Mouse (Mus musculus) thymus, postnatal 0 days (tissue): ENCODE data around the gene Osbpl10. TPM values are rescaled to one million over a fixed set of nuclear protein-coding genes. Genes with fewer than 3 reads are reported as not detected.

Experiments
- DNase-seq: peaks from one replicate; pipeline ENCODE4 v3.0.0-alpha.2; 2015; ENCODE audit warnings: low spot score
- polyA plus RNA-seq: library from polyadenylated mRNA; unstranded; fragments of >200 nt; fragmentation: Nextera tagmentation; extraction: Ambion mirVana; gene quantifications from 2 replicates; pipeline ENCODE4 v1.2.1, GENCODE M21; 2015

Osbpl10 gene
- polyA plus RNA-seq, 1 experiment from 2014 or later, result 21.7 TPM

DNA sequence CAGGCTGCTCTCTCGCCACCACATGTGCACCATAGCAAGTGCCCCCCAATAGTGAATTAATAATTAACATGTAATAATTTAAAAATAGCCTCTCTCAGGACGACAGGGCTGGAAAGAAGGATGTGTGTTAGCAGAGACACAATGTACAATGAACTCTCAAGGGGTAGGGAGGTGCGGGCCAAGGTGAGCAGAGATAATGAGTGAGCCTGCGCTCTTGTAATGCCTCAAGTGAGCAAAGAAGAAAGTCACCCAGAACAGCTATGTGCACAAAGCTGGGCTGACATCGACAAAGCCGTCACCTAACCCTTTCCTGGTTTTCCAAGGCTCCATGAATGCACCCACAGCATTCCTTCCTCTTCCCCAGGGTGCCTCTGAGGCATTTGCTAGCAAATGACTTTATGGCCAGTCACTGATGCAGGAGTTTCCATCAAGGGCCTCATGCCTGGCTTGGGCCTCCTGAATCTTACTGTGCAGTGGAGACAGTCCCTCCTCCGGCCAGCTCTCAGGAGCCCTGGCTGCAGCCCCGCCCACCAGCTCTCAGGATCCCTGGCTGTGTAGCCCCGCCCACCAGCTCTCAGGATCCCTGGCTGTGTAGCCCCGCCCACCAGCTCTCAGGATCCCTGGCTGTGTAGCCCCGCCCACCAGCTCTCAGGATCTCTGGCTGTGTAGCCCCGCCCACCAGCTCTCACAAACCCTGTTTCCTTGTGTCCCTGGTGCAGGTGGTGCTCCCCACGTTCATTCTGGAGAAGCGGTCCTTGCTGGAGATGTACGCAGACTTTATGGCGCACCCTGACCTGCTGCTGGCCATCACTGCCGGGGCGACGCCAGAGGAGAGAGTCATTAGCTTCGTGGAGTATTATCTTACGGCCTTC, 237.7 kb downstream of the Osbpl10 start:
- DNase-seq, result no peak

DNA sequence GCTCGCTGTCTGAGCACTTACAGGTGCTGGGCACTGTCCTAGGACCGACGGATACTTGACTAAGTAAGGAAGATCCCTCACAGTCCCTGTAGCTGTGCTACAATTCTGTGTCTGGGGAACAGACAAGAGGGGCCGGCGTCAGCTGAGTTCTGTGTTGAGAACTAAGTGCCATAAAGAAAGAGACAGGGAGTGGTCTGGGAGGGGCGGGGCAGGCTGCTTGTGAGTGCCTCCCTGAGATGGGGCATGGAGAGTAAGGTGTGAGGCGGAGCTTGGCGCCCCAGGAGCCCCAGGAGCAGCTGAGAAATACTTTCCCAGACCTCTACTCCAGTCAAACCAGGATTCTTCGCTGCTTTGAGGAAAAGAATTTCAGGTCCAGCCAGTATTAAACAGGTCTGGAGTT, 239.6 kb downstream of the Osbpl10 start:
- DNase-seq, result no peak

DNA sequence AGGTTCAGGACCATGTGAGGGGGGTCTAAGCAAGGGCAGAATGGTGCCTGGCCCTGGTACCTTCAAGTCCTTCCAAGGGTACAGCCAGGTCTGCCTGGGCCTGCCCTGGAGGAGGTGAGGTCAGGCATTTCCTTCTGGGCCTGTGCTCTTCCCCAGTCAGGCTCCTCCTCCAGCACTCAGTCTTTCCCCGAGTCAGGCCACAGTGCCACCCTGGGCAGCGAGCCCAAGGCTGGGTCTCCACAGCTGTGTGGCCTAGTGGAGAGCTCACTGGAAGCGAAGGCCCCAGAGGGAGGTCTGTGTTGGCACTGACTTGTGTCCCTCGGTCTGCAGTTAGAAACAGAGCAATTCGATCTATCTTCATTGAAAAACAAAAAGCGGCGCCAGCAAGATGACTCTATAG, 242.1 kb downstream of the Osbpl10 start:
- no peak for DNase-seq

DNA sequence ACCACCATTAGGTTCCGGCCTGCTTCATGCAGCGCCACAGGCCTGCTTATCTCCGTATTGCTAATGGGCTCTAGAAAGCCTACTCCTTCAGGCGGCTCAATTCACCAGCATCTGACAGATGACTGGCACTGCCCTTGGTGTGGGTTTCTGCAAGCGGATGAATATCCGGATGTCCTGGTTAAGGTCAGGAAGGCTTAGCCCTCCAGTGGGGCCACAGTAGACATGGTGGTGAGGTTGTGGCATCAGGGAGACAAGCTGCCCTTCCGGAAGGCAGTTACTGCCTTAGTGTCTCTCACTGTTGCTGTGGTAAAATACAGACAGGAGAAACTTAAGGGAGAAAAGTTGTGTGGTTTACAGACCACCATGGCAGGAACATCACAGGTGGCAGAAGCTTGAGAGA, 242.9 kb downstream of the Osbpl10 start:
- peak; percentile 21 for DNase-seq

DNA sequence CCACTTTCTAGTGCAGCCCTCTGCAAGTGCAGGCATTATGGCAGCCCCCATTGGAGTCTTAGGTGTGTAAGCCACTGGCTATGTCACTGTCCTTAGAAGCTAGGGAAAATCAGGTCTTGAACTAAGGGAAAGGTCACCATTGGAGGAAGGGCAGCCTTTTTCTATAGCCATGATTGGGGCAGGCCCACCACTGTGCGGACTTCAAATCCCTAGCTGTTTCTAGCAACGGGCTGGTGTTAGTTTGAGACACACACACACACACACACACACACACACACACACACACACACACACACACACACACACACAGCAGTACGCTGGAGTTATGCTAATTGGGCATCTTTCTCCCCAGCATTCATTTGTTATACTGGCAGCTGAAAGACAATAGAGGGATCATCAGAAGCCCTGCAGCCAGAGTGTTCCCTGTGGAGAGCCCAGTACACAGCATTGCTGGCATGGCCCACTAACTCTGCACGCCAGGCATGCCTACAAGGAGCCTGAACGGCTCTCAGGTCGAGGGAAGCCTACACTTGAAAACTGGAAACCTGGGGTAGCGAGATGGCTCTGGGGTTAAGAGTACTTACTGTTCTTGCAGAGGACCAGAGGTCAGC, 246.5 kb downstream of the Osbpl10 start:
- DNase-seq, result no peak

DNA sequence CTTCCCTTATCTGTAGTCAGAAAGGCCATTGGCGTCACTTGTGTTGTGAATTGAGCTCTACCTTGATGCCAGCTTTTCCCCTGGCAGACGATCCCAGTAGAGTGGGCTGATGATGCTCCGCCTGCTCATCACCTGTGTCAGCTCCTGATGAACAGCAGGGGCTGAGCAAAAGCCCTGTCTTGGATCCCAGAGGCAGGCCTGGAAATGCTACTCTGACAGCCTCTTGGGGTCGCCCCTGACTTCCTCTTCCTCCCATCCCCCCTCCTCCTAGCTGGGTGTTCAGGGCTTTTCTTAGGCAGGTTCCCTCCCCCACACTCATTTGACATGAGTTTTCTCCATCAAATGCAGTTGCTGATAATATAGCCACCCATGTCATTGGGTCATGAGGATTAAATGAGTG, 250.8 kb downstream of the Osbpl10 start:
- no peak for DNase-seq

- no peak for DNase-seq
Observed at GRCm38 (mm10) chr9:115229676-115230075, 251.3 kb downstream of the Osbpl10 start.

GRCm38 (mm10) chr9:115230141-115230540, 251.8 kb downstream of the Osbpl10 start:
- no peak for DNase-seq

DNA sequence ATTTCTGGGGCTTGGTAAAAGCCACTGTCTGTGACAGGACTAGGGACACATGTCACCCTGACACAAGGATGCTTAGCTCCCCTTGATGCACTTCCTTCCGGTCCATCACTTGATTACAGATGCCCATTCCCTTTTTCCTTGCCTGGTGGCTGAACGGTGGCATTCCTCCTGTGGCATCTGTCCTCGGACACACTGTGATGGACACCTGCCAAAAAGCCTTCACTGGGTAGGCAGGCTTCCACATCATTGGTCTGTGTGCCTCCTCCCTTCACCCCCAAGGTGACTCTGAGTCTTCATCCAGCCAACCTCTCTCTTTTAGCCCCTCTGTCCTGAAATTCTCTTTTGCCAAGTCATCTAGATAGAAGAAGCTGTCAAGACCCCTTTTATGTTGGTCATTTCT, 253.1 kb downstream of the Osbpl10 start:
- DNase-seq, result no peak

GRCm38 (mm10) chr9:115233721-115234120, 255.4 kb downstream of the Osbpl10 start:
- no peak for DNase-seq

DNA sequence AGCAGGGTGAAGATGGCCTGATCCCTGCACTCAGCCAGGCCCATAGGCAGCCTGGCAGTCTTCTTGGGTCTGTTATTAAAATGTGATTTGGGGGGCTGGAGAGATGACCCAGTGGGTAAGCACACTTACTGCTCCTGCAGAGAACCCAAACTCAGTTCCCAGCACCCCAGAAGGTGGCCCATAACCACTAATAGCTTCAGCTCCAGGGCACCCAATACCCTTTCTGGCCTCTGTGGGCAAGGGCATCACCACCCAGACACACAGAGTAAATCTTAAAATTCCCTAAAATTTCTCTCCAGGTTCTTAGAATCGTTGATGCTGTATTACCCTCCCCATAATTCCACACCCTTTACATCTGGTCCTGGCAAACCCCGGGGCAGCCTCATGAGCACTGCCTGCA, 256.2 kb downstream of the Osbpl10 start:
- no peak for DNase-seq

GRCm38 (mm10) chr9:115236352-115236841, 258.0 kb downstream of the Osbpl10 start:
- DNase-seq, result no peak

DNA sequence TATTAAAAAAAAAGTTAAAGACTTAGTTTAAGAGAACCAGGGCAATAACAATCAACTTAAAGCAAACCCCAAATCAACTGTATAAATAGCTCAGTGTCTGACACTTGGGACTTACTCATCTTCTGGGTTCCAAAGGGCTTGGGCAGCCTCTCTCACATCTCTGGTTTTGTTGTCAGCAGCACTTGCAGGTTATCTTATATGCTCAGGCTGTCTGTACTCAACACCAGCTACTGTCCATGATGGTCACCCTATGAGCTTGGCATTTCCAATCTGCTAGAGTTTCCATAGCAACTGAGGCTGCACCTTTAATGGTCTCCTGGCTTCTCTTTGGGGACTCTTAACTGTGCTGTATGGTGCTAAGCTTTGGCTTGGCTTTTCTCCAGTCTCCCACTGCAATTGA, 259.6 kb downstream of the Osbpl10 start:
- no peak for DNase-seq

- DNase-seq, result no peak
Observed at GRCm38 (mm10) chr9:115239861-115240260, 261.5 kb downstream of the Osbpl10 start.

DNA sequence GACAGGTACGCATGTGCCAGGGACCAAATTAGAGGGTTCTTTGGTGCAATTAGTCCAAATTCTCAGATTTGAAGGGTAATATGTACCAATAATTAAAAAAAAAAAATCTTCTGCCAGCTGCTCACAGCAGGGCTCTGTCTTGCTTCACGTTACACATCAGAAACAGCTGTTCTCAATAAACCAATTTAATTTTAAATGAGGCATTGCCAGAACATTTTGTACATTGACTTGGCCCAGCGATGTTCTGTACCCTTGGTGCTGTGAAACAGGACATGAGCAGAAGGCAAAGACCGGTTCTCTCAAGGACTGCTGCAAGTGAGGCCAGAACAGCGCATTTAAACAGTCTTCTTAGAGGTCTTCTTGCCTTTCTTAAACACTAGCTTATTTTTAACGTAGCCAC, 265.3 kb downstream of the Osbpl10 start:
- DNase-seq, result no peak

DNA sequence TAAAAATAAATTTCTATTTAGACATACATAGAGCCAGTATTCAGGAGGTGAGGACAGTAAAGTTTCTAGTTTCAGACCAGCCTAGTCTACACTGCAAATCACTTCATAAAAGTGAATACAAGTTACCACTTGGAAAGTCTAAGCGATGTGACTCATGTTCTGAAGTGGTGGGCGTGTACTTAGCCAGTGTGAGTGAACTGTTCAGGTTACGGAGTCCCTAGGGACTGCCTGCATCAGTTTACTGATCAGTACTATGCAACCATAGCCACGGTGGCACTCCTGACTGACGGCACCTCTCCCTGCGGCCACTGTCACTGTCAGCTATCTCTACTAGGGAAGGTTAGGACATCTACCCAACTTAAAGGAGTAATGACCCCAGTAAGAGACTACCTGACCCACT, 266.7 kb downstream of the Osbpl10 start:
- no peak for DNase-seq

GRCm38 (mm10) chr9:115249145-115249544, 270.8 kb downstream of the Osbpl10 start:
- DNase-seq, result no peak

- no peak for DNase-seq
Observed at GRCm38 (mm10) chr9:115257733-115258286, 279.4 kb downstream of the Osbpl10 start.

DNA sequence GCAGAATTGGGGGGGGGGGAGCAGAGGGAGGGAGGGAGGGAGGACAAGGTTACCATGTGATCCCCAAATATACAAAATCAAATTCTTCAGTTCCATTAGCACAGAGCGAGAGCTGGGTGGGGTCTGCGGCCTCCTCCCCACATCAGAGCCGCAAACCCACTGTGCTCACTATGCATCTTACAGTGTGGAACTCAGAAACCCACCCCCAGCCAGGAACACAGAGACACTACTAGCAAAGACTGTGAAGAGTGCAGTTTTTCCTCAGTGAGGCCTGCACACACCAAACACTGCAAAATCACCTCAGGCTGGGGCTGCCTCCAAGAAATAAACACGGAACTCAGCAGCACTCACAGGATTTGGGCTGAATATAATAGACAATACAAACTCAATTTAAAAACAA, 281.5 kb downstream of the Osbpl10 start:
- no peak for DNase-seq

GRCm38 (mm10) chr9:115260464-115260863, 282.1 kb downstream of the Osbpl10 start:
- DNase-seq, result no peak

DNA sequence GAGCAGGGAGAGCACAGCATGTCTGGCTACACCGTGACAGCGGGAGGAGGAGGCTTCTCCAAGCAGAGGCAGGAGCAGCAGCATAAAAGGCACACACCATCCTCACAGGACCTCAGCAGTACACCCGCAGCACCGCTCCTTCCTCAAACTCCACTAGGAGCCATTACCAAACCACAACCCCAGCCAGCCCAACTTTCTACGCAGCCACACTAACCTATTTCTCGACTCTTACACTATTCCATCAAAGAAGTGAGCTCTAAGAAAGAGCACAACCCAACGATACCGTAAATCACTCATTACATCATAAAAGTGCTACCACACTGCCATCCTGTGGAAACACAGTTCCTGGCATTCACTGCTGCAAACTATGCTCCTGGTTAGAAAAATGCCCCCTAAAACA, 283.1 kb downstream of the Osbpl10 start:
- peak; percentile 21 for DNase-seq

DNA sequence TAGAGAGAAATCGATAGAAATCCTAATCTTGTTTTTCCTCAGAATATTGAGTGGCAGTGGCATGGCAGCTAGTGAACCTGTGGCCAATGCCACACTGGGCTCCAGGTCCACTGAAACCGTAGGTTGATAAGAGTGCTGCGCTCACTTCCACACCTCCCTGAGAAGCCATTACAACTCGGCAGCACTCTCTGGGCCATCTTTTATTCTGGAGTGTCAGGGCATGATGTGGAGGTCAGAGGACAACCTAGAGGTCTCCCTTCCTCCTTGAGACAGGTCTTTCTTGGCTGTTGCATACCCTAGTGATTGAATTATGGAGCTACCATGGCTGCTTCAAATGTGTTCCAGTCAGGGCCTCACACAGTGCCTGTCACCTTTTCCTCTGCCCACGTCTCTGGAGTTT, 283.5 kb downstream of the Osbpl10 start:
- no peak for DNase-seq
